Mouse (Mus musculus): ENCODE data around the gene Elk4.

DNA sequence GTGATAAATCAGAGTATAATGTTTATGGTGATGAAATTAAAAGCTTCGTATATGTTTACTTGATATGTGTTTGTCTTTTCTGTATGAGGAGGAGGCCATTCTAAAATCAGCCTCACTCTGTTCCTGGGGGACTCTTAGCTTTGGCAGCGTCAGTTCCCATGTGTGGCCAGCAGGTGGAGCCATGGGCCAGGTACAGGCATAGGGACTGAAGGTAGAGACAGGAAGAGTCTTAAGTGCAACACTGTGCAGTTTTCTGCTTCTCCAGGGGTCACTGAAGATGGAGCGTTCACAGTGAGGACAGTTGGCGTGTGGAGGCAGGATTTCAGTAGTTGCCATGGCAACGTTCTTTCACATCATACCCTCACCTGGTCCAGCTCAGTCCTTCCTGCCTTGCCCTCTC lies 24.5 kb upstream of the Elk4 start:
- TF ChIP-seq CTCF (IDR thresholded peaks at IDR 0.05; ENCODE audit: borderline replicate concordance, insufficient read depth, low read depth, low read length), result peak; percentile 98
- TF ChIP-seq POLR2A (IDR thresholded peaks at IDR 0.05; ENCODE audit: borderline replicate concordance, insufficient read depth, low read length), result no peak

All from cerebellum, adult 2 months (tissue).